Mouse (Mus musculus) stomach, postnatal 0 days (tissue): ENCODE measurements around the gene Fabp1.

ENCODE experiments used
- CTCF ChIP-seq: IDR thresholded peaks from 2 replicates; pipeline ENCODE4 v1.5.1; 2016; ENCODE audit warnings: antibody characterized with exemption, low read depth, mild to moderate bottlenecking, moderate library complexity
- EP300 ChIP-seq: optimal IDR thresholded peaks from 2 replicates; pipeline ENCODE3; 2016; ENCODE audit warnings: antibody characterized with exemption

- TF ChIP-seq EP300 (no peak), CTCF (no peak)
These were observed 27.6 kb downstream of the Fabp1 start for GRCm38 (mm10) chr6:71227157-71227770.
